ENCODE assay signal across 20 mouse cellular contexts in genomic region chr12:54495701-54496374, GRCm38 (mm10).
A peak's percentile ranks its signal among the peaks of the same experiment; 100 is the strongest.
DNase-seq lines count a peak whose midpoint lies in the region; ATAC-seq and TF ChIP-seq lines count a peak whose summit lies in the region.
"Had no signal": no experiment of that assay in that cellular context is flagged by ENCODE, and none has a peak within 500 bp of the region (broad histone marks: within the 10 kb centered on the region; RNA-seq: fewer than 3 reads in every experiment).

No protein-coding gene starts in this region.

- H3K4me2 ChIP-seq in myocyte (ENCODE audit: low read depth), result peak overlapping the region; percentile 64
- H3K4me2 ChIP-seq in kidney, embryonic 14.5 days (replicated peaks; ENCODE audit: low read depth, low read length), result no peak overlapping the region
- H3K4me2 ChIP-seq: forebrain, embryonic 12.5 days; hindbrain, embryonic 14.5 days; kidney, embryonic 15.5 days; liver, embryonic 13.5 days had no signal

- H3K36me3 ChIP-seq in myocyte (ENCODE audit: control insufficient read depth, insufficient read depth), result no peaks in the 10 kb centered on the region
- H3K36me3 ChIP-seq in kidney, embryonic 14.5 days (ENCODE audit: control insufficient read depth, insufficient read depth, low read length), result no peaks in the 10 kb centered on the region
- H3K36me3 ChIP-seq: forebrain, embryonic 12.5 days; kidney, embryonic 15.5 days; liver, embryonic 13.5 days had no signal

- no peak overlapping the region for H3ac ChIP-seq in myocyte (ENCODE audit: control insufficient read depth, insufficient read length)

- DNase-seq in 3T3-L1 (ENCODE audit: low read depth, low spot score) (peak; percentile 87), NIH3T3 (ENCODE audit: low read depth) (peak; percentile 47)
- peak; percentile 32 for DNase-seq in fibroblast of lung, adult 2 months (ENCODE audit: low read depth)
- DNase-seq in embryo, embryonic 10 days (ENCODE audit: low spot score), result no peak
- no peak for DNase-seq in lung, postnatal 14 days
- no peak for DNase-seq in thymus, postnatal 4 days
- DNase-seq: adrenal gland, postnatal 14 days; cerebellum, adult 9-10 months; gastrocnemius, postnatal 36 days; heart, postnatal 4 days; kidney, postnatal 4 days; layer of hippocampus, adult 9-11 months; liver, embryonic 13.5 days had no signal

- H3K4me3 ChIP-seq in myocyte, result no peak overlapping the region
- no peak overlapping the region for H3K4me3 ChIP-seq in kidney, embryonic 14.5 days (ENCODE audit: low read length)
- H3K4me3 ChIP-seq: forebrain, embryonic 12.5 days; kidney, embryonic 15.5 days; liver, embryonic 13.5 days had no signal

- H3K27ac ChIP-seq in kidney, embryonic 14.5 days (ENCODE audit: low read depth, low read length), result no peak overlapping the region
- H3K27ac ChIP-seq: forebrain, embryonic 12.5 days; hindbrain, embryonic 14.5 days; kidney, embryonic 15.5 days; liver, embryonic 13.5 days had no signal

- H3K27me3 ChIP-seq in myocyte (ENCODE audit: control insufficient read depth, insufficient read depth, insufficient read length), result no peaks in the 10 kb centered on the region
- peaks cover 5% of the 10 kb centered on the region; the same call in 1 of the 2 replicates for H3K27me3 ChIP-seq in kidney, embryonic 14.5 days (ENCODE audit: control insufficient read depth, insufficient read depth, low read length)
- H3K27me3 ChIP-seq: liver, embryonic 13.5 days had no signal

- 62% methylated on average over 4 of the region's 4 CpGs for WGBS in kidney, embryonic 14.5 days

- no peak overlapping the region for H3K9ac ChIP-seq in kidney, embryonic 14.5 days (ENCODE audit: low read depth, low read length)
- H3K9ac ChIP-seq: forebrain, embryonic 12.5 days; hindbrain, embryonic 14.5 days; kidney, embryonic 15.5 days; liver, embryonic 13.5 days had no signal

- no peaks in the 10 kb centered on the region for H3K4me1 ChIP-seq in kidney, embryonic 14.5 days (ENCODE audit: control insufficient read depth, insufficient read depth, low read length)
- H3K4me1 ChIP-seq: forebrain, embryonic 12.5 days; liver, embryonic 13.5 days had no signal

- H3K79me2 ChIP-seq in myocyte (ENCODE audit: control insufficient read depth, insufficient read depth), result no peaks in the 10 kb centered on the region

- H3K9me3 ChIP-seq in kidney, embryonic 14.5 days (ENCODE audit: control insufficient read depth, low read length), result no peaks in the 10 kb centered on the region
- H3K9me3 ChIP-seq: forebrain, embryonic 12.5 days; kidney, embryonic 15.5 days; liver, embryonic 13.5 days had no signal

- no peak for ATAC-seq in kidney, embryonic 14.5 days (ENCODE audit: low FRiP score, low TSS enrichment)
- ATAC-seq: activated CD4-positive, CD25-positive, alpha-beta regulatory T cell, adult 4 months; inflammation-experienced regulatory T-cells, adult 6 months had no signal

- no peak for TF ChIP-seq POLR2A in myocyte (IDR thresholded peaks at IDR 0.05; ENCODE audit: insufficient read length, low read depth)

TF ChIP-seq in myocyte, 11 proteins besides CTCF, POLR2A, EP300 and RAD21:
- peak; percentile 2 for TF ChIP-seq USF1 (IDR thresholded peaks at IDR 0.05; ENCODE audit: low read depth)
- TF ChIP-seq MYOG (IDR thresholded peaks at IDR 0.05; ENCODE audit: control insufficient read depth in 1 of 3, insufficient read depth in 1 of 3, insufficient read length in 2 of 3, low read depth in 2 of 3), result peak in 1 of 3 experiments; percentile 14
- TF ChIP-seq CEBPB (IDR thresholded peaks at IDR 0.05; ENCODE audit: insufficient read depth, poor library complexity, severe bottlenecking), result peak; percentile 88
- no peak for TF ChIP-seq TCF3 (IDR thresholded peaks at IDR 0.05; ENCODE audit: insufficient read length, low read depth)

Comparison
In these comparisons a context has a peak if more than half of its experiments do, and no peak if none do; other contexts are left out.
1. DNase-seq: peak in 3T3-L1 (single experiment), NIH3T3 (single experiment) and fibroblast of lung, adult 2 months (single experiment); none in embryo, embryonic 10 days (single experiment), lung, postnatal 14 days (single experiment) and thymus, postnatal 4 days (single experiment).